In genomic region chr5:60994761-60995523, GRCm38 (mm10) we compare ENCODE assay signal across 27 mouse cellular contexts.
DNase-seq lines count a peak whose midpoint lies in the region; ATAC-seq and TF ChIP-seq lines count a peak whose summit lies in the region.
"Had no signal": no experiment of that assay in that cellular context is flagged by ENCODE, and none has a peak within 500 bp of the region (broad histone marks: within the 10 kb centered on the region; RNA-seq: fewer than 3 reads in every experiment).

No protein-coding gene starts in this region.

- 50% methylated on average over 10 of the region's 10 CpGs for WGBS in embryonic facial prominence, embryonic 11.5 days
- 49% methylated on average over 10 of the region's 10 CpGs for WGBS in embryonic facial prominence, embryonic 10.5 days
- WGBS in hindbrain, embryonic 12.5 days: 57% methylated on average over 10 of the region's 10 CpGs
- 53% methylated on average over 10 of the region's 10 CpGs for WGBS in hindbrain, embryonic 16.5 days
- WGBS in heart, embryonic 10.5 days: 68% methylated on average over 10 of the region's 10 CpGs

- H3K9me3 ChIP-seq in embryonic facial prominence, embryonic 11.5 days (replicated peaks; ENCODE audit: control insufficient read depth, low read length): no peaks in the 10 kb centered on the region
- H3K9me3 ChIP-seq in embryonic facial prominence, embryonic 10.5 days: no peaks in the 10 kb centered on the region
- no peaks in the 10 kb centered on the region for H3K9me3 ChIP-seq in hindbrain, embryonic 12.5 days (replicated peaks)
- no peaks in the 10 kb centered on the region for H3K9me3 ChIP-seq in hindbrain, embryonic 16.5 days (ENCODE audit: control insufficient read depth, low read length)
- no peaks in the 10 kb centered on the region for H3K9me3 ChIP-seq in heart, embryonic 10.5 days
- H3K9me3 ChIP-seq: embryonic facial prominence, embryonic 13.5 days; forebrain, embryonic 13.5 days; heart, embryonic 13.5 days; liver, embryonic 12.5 days; megakaryocyte, embryonic 14.5 days had no signal

- H3K4me1 ChIP-seq in embryonic facial prominence, embryonic 11.5 days (ENCODE audit: control insufficient read depth, insufficient read depth, low read length): no peaks in the 10 kb centered on the region
- H3K4me1 ChIP-seq in embryonic facial prominence, embryonic 10.5 days: no peaks in the 10 kb centered on the region
- H3K4me1 ChIP-seq in hindbrain, embryonic 12.5 days: no peaks in the 10 kb centered on the region
- no peaks in the 10 kb centered on the region for H3K4me1 ChIP-seq in hindbrain, embryonic 16.5 days (ENCODE audit: control insufficient read depth, insufficient read depth, low read depth, low read length)
- H3K4me1 ChIP-seq in testis, adult 2 months (ENCODE audit: control insufficient read depth, insufficient read depth, low read length): no peaks in the 10 kb centered on the region; the same call in 1 of the 2 replicates
- H3K4me1 ChIP-seq in heart, embryonic 10.5 days: no peaks in the 10 kb centered on the region
- H3K4me1 ChIP-seq: embryonic facial prominence, embryonic 13.5 days; forebrain, embryonic 13.5 days; heart, embryonic 13.5 days; liver, embryonic 12.5 days; megakaryocyte, embryonic 14.5 days had no signal

- no peak for TF ChIP-seq POLR2A in testis, adult 2 months (IDR thresholded peaks at IDR 0.05; ENCODE audit: control insufficient read depth, low read depth, low read length)

- H3K4me3 ChIP-seq in embryonic facial prominence, embryonic 11.5 days (ENCODE audit: low read depth, low read length): no peak overlapping the region
- no peak overlapping the region for H3K4me3 ChIP-seq in embryonic facial prominence, embryonic 10.5 days
- no peak overlapping the region for H3K4me3 ChIP-seq in hindbrain, embryonic 12.5 days
- H3K4me3 ChIP-seq in hindbrain, embryonic 16.5 days (ENCODE audit: low read length): no peak overlapping the region
- H3K4me3 ChIP-seq in testis, adult 2 months (ENCODE audit: control insufficient read depth, low read depth, low read length): peak overlapping the region; percentile 53
- H3K4me3 ChIP-seq in heart, embryonic 10.5 days: no peak overlapping the region
- H3K4me3 ChIP-seq: embryonic facial prominence, embryonic 13.5 days; forebrain, embryonic 13.5 days; gastrocnemius, adult 2 months; heart, adult 2 months; heart, embryonic 13.5 days; liver, embryonic 12.5 days; megakaryocyte, embryonic 14.5 days had no signal

- no peak overlapping the region for H3K9ac ChIP-seq in embryonic facial prominence, embryonic 11.5 days (replicated peaks; ENCODE audit: low read length)
- H3K9ac ChIP-seq in hindbrain, embryonic 12.5 days: no peak overlapping the region
- H3K9ac ChIP-seq in hindbrain, embryonic 16.5 days (ENCODE audit: low read depth, low read length): no peak overlapping the region
- H3K9ac ChIP-seq: embryonic facial prominence, embryonic 13.5 days; forebrain, embryonic 13.5 days; heart, embryonic 13.5 days; liver, embryonic 12.5 days; liver, postnatal 0 days had no signal

- H3K4me2 ChIP-seq in embryonic facial prominence, embryonic 11.5 days (ENCODE audit: low read depth, low read length): no peak overlapping the region
- H3K4me2 ChIP-seq in hindbrain, embryonic 12.5 days (replicated peaks): no peak overlapping the region
- H3K4me2 ChIP-seq in hindbrain, embryonic 16.5 days (ENCODE audit: low read length): no peak overlapping the region
- H3K4me2 ChIP-seq: embryonic facial prominence, embryonic 13.5 days; forebrain, embryonic 13.5 days; heart, embryonic 13.5 days; liver, embryonic 12.5 days had no signal

- DNase-seq in embryonic facial prominence, embryonic 11.5 days (ENCODE audit: low spot score): no peak
- no peak for DNase-seq in embryonic facial prominence, embryonic 10.5 days (ENCODE audit: low spot score)
- DNase-seq in testis, postnatal 14 days (ENCODE audit: low spot score): no peak
- DNase-seq in heart, embryonic 10.5 days (ENCODE audit: low spot score): no peak
- no peak for DNase-seq in gastrocnemius, postnatal 10 days
- DNase-seq: adrenal gland, postnatal 14 days; cerebellum, adult 11 months; cerebellum, adult 9-11 months; gastrocnemius, adult 2 months; heart, adult 2 months; heart, postnatal 10 days; kidney, adult 8-10 months; kidney, postnatal 4 days; left cerebral cortex, postnatal 4 days; liver, postnatal 0 days; lung, postnatal 4 days had no signal

- H3K27me3 ChIP-seq in embryonic facial prominence, embryonic 11.5 days (ENCODE audit: control insufficient read depth, insufficient read depth, low read length): no peaks in the 10 kb centered on the region
- H3K27me3 ChIP-seq in embryonic facial prominence, embryonic 10.5 days (replicated peaks; ENCODE audit: low read depth, poor library complexity, severe bottlenecking): no peaks in the 10 kb centered on the region
- no peaks in the 10 kb centered on the region for H3K27me3 ChIP-seq in hindbrain, embryonic 12.5 days
- H3K27me3 ChIP-seq in hindbrain, embryonic 16.5 days (replicated peaks; ENCODE audit: control insufficient read depth, insufficient read depth, low read length): no peaks in the 10 kb centered on the region
- no peaks in the 10 kb centered on the region for H3K27me3 ChIP-seq in testis, adult 2 months (ENCODE audit: control insufficient read depth, insufficient read depth, low read length)
- no peaks in the 10 kb centered on the region for H3K27me3 ChIP-seq in heart, embryonic 10.5 days (ENCODE audit: insufficient read depth, poor library complexity, severe bottlenecking)
- H3K27me3 ChIP-seq: embryonic facial prominence, embryonic 13.5 days; forebrain, embryonic 13.5 days; heart, embryonic 13.5 days; liver, embryonic 12.5 days; megakaryocyte, embryonic 14.5 days; Patski had no signal

- no peak overlapping the region for H3K27ac ChIP-seq in embryonic facial prominence, embryonic 11.5 days (replicated peaks; ENCODE audit: low read depth, low read length)
- no peak overlapping the region for H3K27ac ChIP-seq in embryonic facial prominence, embryonic 10.5 days (replicated peaks)
- H3K27ac ChIP-seq in hindbrain, embryonic 12.5 days: no peak overlapping the region
- H3K27ac ChIP-seq in hindbrain, embryonic 16.5 days (ENCODE audit: low read depth, low read length): no peak overlapping the region
- H3K27ac ChIP-seq in testis, adult 2 months (ENCODE audit: control insufficient read depth, insufficient read depth, low read depth, low read length): no peak overlapping the region
- H3K27ac ChIP-seq in heart, embryonic 10.5 days: no peak overlapping the region
- H3K27ac ChIP-seq: embryonic facial prominence, embryonic 13.5 days; forebrain, embryonic 13.5 days; gastrocnemius, adult 2 months; heart, adult 2 months; heart, embryonic 13.5 days; kidney, postnatal 0 days; liver, embryonic 12.5 days had no signal

- no peak for TF ChIP-seq CTCF in testis, adult 2 months (IDR thresholded peaks at IDR 0.05; ENCODE audit: control insufficient read depth, insufficient read depth, insufficient replicate concordance, low read depth, low read length)

- no peaks in the 10 kb centered on the region for H3K36me3 ChIP-seq in embryonic facial prominence, embryonic 11.5 days (replicated peaks; ENCODE audit: control insufficient read depth, insufficient read depth, low read depth, low read length)
- no peaks in the 10 kb centered on the region for H3K36me3 ChIP-seq in embryonic facial prominence, embryonic 10.5 days (replicated peaks)
- H3K36me3 ChIP-seq in hindbrain, embryonic 12.5 days: no peaks in the 10 kb centered on the region
- H3K36me3 ChIP-seq in hindbrain, embryonic 16.5 days (ENCODE audit: control insufficient read depth, insufficient read depth, low read length): no peaks in the 10 kb centered on the region
- H3K36me3 ChIP-seq in testis, adult 2 months (ENCODE audit: control insufficient read depth, insufficient read depth, low read length): no peaks in the 10 kb centered on the region
- H3K36me3 ChIP-seq in heart, embryonic 10.5 days: no peaks in the 10 kb centered on the region
- H3K36me3 ChIP-seq: embryonic facial prominence, embryonic 13.5 days; heart, embryonic 13.5 days; liver, embryonic 12.5 days had no signal

- 0 out of 2 replicates have a peak, but pooled peaks have one; percentile 39 for ATAC-seq in embryonic facial prominence, embryonic 11.5 days (replicated peaks; ENCODE audit: insufficient number of reproducible peaks, low FRiP score, low TSS enrichment, low read depth)
- ATAC-seq in hindbrain, embryonic 12.5 days (ENCODE audit: low FRiP score): 0 out of 2 replicates have a peak, but pooled peaks have one; percentile 11
- ATAC-seq in hindbrain, embryonic 16.5 days: no peak
- ATAC-seq: forebrain, embryonic 13.5 days; intestine, embryonic 16.5 days; liver, embryonic 12.5 days; liver, postnatal 0 days; Patski had no signal
